Mouse (Mus musculus) ovary, postnatal 10 days (tissue): ENCODE measurements around the gene Sec31a.
A peak's percentile ranks its signal among the peaks of the same experiment; 100 is the strongest.
"Not testable (repeated sequence)": the region's sequence is repeated elsewhere in the genome, so short reads cannot be mapped to it uniquely, and the experiment has no call there.

Experiments
- DNase-seq: peaks from one replicate; pipeline ENCODE4 v3.0.0; 2022; ENCODE audit warnings: low spot score

Sec31a gene

DNA sequence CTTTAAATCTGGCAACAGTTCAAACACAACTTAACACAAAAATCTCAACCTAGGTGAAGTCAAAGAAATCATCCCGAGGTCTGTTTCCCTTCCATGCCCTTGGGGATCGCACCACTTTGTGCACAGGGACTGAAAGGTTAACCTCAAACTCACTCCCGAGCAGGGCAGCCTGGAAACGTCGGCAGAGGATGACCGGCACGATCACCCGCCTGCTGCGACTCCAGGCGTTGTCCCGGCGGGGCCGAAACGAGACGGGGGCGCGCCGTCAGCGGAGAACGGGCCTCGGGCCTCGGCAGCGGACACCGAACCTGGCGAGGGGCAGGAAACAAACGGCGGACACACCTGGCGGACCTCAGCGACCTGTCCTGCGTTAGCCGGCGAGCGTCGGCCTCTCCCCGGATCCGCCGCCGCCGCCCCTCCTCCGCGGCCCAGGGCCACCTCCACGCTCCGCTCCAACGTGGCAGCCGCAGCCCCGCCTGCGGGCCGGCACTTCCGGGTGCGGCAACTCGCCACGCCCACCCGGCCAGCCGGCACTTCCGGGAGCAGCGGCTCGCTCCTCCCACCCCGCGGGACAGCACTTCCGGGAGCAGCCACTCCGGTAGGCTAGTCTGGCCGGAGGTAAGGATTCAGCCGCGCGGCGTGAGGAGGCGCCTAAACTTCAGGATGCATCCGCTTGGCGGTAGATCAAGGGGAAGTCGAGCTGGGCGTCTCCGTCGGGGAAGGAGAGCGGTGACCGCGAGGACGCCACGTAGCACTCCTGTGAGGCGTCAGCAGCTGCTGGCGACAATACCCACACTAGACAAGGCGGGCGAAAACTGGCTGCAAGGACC lies at the start of gene Sec31a:
Sec31a (minus strand) TSS at position 474 of the 830 bp plus-strand sequence.
- DNase-seq, result peak; percentile 87

DNA sequence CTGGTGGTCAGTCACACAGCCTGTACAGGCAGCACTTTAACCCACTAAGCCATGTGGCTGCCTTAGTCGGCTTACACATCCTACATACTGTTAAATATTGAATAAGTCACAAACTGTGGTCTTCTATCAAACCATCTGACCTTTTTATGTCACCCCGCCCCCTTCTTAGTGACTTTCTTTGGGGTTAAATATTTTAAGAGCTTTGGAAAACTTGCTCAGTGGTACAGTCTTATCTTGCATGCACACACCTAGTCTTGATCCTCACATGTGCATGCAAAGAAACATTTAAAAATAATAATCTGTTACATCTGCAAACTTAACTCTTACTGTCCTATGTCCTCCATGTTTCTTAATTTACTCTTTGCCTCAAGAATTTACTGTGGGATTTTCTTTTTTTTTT lies 46.3 kb upstream of the Sec31a start:
- no peak for DNase-seq

DNA sequence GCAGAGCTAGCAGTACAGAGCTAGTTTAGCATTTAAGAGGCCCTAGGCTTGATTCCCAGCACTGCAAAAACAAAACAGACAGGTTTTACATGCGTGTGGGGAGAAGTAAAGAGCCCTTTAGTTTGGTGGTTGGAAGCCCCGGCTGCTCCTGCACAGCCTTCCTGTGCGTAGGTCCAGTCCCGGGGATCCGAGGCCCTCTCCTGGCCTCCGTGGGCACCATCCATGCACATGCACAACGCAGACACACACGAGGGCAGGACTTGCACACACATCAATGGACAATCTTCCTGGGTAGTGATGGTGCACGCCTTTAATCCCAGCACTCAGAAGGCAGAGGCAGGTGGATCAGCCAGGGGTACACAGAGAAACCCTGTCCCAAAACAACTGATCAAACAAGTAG lies 45.5 kb upstream of the Sec31a start:
- no peak for DNase-seq

DNA sequence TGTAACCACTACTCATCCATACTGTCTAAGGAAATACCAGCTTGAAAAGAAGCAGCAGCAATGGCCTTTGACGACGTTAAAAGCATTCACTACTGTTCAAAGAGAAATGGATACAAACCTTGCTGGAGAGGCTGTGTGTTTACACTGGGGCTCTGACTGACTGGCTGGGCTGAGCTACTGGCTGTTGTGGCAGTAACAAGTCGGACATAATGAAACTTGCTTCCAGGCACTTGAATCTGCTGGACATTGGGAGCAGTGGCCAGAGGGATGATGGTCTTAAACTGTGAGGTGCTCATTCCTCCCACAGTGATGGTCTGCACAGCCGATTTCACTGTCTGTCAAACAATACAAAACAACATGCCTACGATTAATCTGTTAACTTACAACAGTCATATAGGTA lies 43.4 kb upstream of the Sec31a start:
- no peak for DNase-seq

DNA sequence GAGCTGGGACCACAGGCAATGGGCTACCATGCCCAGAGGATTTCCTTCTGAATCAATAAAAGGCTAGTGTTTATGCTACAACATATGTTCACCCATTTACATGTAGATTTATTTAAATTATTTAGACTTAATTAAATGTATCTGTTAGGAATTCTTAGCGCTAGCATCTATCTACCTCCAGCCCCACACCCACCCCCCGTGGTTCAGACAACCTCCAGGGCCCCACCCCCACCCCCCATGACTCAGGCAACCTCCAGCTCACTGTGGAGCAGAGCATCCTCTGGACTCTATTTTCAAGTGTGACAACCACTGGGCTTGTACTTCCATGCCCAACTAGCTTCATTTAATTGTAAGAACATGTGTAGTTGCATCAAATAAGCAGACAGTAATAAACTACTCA lies 35.8 kb upstream of the Sec31a start:
- no peak for DNase-seq

DNA sequence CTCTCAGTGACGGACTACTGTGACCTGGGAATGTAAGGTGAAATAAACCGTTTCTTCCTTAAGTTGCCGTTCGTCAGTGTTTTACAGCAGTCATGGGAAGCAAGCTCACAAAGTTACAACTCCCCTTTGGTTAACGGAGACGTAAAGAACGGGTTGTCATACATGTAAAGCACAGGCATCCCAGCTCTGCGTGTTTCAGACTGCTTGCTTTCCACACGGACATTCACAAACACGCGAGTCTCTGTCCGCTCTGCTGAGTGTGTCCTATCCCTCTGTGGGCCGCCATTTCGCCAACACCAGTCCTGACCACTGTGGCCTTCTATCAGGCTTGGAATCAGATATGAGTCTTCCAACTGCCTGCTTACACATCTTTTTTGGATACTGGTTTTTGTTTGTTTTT lies 22.8 kb upstream of the Sec31a start:
- DNase-seq, result no peak

DNA sequence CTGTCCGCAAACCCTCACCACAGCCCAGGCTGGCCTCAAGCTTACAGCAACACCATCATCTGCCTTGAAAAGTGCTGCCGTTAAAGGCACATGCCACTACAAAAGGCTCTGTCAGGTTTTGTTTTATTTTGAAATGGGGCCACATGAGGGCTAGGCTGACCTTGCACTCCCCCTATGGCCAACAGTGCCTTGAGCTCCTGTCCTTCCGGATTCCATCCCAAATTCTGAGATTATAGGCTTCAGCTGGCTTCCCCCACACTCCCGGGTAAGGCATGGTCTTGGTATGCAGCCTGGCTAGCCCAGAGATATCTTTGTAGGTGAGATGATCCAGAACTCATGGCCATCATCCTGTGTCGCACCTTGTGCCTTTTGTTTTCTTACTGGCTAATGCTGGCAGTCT lies 21.9 kb upstream of the Sec31a start:
- no peak for DNase-seq

DNA sequence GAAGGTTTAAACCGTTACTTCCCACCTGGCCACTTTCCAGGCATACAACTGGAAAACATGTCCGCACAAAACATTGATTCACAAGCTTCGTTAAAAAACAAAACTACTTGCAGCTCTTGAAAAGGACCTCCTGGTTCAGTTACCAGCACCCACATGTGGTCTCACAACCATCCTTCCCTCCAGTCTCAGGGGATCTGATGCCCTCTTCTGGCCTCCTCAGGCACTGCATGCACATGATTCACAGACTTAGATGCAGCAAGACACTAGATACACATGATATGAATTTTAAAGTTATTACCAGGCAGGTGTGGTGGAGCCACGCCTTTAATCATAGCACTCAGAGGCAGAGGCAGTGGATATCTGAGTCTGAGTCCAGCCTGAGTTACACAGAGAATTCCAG lies 21.1 kb upstream of the Sec31a start:
- no peak for DNase-seq

DNA sequence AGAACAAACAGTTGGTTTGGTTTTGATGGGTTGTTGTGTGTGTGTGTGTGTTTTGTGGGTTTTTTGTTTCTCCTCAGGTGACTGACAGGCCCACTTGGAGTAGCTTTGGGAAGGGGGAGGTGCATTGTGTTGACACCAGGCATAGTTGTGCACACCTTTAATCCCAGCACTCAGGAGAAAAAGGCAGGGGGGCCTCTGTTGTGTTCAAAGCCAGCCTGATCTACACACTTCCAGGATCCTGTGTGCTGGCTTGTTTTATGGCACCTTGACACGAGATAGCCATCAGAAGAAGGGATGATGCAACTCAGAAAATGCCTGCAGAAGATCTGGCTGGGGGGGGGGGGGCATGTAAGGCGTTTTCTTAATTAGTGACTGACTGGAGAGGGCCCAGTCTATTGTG lies 14.9 kb upstream of the Sec31a start:
- DNase-seq, result no peak

DNA sequence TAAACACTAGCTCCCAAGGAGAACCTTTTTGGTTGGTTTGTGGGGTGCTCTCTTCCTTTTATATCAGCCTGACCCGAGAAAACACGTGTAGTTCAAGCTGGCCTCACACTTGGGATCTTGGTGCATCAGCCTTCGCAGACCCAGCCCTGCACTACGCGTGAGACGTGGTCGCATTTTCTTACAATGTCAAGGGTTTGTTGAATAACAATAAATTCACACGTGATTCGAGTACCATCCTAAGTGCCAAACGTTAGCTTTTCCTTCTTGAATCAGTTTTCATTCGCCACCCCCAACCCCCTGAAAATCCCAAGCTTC lies 14.0 kb upstream of the Sec31a start:
- DNase-seq, result no peak

DNA sequence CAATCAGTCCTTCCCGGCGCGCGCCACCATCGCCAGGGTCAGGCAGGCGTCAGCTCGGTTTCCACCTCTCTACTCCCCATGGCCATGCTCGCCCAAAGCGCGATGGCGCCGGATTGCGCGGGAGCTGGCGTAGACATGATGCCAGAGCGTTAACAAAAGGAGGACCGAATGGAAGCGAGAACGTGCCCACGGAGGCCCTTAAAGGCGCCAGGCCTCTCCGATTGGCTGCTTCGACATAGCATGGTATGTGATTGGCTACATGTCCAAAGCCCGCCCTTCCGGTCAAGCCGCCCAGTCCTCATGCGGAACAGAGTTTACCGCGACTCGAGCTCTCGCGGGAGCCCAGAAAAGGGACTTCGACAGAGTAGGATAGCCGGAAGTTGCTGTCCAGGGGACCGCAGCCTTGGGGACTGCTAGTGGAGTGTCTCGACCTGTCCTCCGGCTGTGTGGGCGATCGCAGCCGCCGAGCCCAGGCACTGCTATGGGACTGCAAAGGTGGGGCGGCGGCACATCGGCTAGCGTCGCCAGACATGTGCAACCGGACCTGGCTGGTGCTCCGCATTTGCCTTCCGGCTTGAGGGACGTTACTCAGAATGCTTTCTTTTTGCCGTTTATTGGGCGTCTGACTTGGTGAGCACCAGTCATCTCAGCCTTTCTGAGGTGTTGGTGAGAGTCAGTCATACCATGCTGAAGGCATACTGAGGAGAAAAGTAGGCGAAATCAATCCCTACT lies 13.5 kb upstream of the Sec31a start:
- DNase-seq, result peak; percentile 69

DNA sequence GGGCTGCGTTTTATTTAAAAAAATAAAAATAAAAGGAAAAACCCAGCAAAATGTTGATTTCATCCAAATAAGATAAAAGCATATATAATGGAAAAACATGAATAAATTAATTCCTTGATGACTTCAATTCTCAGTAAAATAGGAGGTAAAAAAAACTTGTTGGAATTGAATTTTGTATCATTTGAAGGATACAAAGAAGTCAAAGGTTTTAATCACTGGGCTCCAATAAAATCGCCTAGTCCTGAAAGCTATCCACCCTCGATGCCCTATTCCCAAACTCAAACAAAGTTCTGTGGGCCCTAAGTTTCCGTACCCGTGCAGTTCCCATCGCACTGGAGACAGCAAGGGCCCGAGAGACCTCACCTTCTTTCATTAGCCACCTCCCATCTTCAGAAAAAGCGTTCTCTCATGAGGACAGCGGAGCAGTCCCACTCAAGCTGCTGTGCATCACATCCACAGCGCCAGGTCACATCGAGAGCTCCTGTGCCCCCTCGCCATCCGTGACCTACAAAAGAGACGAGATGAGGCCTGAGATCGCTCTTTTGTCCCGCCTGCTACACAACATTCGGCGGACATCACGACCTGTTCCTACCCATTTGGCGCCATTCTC lies 12.8 kb upstream of the Sec31a start:
- no peak for DNase-seq

DNA sequence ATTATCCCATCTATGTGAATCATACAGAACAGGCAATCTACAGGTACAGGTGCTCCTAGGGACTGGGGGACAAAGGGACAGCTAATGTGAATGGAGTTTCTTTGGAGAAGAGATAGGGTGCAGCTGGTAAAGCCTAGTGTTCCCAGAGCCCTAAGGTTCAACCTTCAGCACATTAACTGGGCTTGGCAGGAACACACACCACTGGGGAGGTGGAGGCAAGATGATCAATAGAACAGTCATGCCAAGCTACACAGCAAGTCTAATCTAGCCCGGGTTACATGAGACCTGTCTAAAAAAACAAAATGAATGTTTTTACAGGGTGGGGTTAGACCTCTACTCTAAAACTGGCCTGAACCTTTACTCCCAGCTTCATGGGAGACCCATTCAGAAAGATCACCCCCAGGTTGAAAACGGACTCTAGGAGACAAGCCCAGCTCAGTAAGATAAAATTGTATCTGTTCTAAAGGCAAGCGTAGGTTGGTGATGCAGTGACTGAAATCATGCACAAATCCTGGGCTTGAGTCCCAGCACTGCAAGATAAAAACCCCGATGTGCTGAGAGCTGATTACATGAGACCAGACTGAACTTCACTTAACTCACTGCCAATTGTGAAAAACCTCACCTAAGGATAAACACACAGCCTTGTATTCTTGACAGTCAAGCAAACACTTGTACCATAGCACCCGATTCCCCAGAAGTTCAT lies 12.1 kb upstream of the Sec31a start:
- no peak for DNase-seq

DNA sequence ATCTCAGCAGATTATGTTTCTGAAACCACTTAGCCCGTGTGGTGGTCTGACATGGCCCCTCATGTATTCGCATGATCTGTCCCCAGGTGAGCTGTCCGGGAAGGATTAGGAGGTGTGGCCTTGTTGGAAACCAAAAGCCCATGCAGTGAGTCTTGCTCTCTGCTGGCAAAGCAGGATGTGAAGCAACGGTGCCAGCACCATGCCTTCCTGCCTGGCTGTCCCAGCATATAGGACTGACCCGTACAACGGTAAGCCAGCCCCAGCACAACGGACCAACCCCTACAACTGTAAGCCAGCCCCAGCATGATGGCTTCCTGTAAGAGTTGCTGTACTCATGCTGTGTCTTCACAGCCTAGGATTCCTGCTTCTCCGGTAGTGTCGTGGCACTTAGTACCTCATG lies 11.2 kb upstream of the Sec31a start:
- DNase-seq, result no peak

DNA sequence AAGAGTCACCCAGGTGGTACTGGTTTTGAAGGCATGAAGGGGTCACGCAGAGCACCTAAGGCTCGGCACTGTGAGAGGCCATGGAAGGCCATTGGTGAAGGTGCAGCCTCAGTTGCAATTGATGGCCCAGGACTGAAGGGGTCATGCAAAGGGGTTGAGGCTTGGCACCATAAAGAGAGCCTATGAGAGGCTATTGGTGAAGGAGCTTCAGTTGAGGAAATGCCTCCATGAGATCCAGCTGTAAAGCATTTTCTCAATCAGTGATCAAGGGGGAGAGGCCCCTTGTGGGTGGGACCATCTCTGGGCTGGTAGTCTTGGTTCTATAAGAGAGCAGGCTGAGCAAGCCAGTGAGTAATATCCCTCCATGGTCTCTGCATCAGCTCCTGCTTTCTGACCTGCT lies 9.8 kb upstream of the Sec31a start:
- not testable (repeated sequence) for DNase-seq

DNA sequence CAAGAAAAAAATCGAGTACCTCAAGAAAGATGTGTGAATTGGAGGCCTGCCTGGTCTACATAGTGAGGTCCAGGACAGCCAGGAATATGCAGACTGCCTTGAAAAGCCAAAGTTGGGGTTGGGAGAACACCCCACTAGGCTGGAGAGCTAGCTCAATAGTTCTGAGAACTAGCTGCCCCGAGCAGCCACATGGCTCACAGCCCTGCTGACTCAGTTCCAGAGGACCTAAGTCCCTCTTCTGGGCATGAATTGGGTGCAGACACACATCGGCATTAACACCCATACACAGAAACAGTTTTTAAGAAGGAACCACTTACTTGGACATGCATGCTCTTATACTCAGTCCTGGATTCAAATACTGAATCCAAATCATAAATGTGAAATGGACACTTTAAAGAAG lies 8.2 kb upstream of the Sec31a start:
- DNase-seq, result no peak

DNA sequence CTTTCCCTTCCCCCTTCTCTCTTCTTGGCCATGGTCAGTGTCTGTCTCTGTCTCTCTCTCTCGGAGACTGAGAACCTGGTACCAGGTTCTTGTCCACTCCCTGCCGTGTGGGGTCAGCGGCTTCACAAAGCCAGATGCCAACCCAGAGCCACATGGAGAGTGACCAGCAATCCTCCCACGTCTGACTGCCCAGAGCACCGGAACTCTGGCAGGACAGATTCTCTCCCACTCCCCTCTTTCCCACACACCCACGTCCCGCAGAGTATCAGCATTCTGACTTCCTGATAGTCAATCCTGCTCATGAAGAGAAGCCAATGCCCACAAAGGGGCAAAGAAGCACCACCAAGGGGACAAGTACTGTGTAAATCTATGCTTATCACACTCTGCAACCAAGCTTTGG lies 7.6 kb upstream of the Sec31a start:
- no peak for DNase-seq

DNA sequence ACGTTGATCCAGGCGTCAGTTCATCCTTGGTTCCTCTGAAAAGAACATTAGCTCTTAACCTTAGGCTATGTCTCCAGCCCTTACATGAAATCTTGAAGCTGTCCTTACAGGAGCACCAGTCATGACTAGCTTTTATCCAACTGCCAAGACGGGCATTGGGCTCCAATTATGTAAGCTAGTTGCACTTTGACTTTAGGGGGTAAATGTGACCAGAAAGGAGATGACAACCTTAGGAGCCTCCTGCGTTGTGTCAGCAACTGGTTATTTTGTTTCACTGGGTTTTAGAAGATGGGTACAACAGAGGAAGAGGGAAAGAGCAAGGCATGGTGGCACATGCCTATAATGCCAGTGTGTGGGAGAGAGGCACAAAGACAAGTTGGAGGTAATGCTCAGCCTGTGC lies 2.8 kb upstream of the Sec31a start:
- no peak for DNase-seq

DNA sequence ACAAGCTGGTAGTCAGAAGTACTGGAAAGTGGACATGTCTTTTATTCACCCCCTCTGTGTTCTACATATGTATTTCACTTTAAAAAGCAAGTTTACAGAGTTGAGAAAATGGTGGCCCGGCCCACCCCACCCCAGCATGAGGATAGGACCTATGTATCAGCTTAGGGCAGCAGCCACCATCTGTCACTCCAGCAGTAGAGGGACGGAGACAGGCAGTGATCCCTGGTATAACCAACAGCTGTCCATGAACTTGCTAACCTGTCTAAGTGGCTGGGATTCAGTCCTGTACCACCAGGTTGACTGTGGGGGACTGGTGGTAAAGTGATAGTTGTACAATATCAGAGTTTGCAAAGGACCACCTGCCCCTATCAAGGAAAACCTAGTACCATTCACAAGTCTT lies 2.0 kb upstream of the Sec31a start:
- DNase-seq, result no peak

DNA sequence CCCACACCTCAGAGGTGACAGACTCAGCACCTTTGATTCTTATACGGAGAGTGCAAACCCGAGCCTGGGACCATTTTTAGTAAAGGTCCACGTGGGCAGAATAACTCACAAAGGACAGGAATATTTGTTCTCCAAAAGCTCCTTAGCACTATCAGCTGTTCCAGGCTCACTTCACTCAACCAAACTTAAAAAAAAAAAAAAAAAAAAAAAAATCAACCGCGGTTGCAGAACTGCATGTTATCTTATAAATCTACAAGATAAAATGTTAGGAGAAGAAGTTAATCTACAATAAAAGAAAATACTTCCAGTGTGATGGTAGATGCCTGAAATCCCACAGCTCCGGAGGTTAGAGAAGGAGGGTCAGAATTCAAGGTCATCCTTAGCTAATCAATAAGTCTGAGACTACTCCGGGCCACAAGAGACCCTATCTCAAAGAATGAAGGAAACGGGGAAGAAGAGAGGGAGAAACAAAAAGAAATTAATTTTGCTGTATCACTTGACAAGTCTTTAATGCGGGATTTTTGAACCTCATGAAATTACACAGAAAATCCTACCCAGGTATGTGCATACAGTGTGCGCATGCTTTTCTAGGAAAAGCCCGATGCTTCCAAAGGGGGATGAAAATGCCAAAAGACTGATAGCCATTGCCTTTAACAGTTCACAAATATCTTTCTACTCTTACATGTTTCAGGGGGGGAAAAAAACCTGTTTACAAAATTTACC lies 1.4 kb downstream of the Sec31a start:
- no peak for DNase-seq

DNA sequence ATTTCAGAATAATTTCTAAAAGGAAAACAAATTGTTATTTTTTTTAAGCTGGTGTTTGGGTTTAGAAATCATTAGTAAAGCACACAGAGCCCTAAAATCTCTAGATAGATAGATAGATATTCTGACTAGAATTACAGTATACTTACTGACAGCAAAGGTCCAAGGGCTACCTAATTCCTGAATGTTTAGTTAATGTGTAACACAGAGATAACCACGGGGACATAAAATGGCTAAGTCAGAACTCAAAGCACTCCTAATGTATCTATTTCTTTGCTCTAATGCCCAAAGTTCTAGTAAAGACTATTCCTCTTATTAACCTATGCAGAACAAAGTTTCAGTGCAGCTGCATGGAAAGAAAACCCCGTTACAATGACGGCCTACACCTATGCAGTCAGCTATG lies 3.1 kb downstream of the Sec31a start:
- DNase-seq, result no peak

DNA sequence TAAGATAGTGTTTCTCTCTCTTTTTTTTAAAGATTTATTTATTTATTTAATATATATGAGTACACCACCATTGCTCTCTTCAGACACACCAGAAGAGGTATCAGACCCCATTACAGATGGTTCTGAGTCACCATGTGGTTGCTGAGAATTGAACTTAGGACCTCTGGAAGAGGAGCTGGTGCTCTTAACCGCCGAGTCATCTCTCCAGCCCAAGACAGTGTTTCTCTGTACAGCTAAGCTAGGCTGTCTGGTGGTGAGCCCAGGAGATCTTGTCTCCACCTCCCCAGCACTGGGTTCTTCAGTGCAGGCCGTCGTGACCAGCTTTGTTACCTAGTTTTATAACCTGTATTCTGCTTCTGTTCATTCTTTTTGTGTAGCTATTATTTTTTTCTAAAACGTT lies 5.8 kb downstream of the Sec31a start:
- DNase-seq, result no peak
